Mouse (Mus musculus): Measurements from ENCODE around the gene Fastkd1.

DNA sequence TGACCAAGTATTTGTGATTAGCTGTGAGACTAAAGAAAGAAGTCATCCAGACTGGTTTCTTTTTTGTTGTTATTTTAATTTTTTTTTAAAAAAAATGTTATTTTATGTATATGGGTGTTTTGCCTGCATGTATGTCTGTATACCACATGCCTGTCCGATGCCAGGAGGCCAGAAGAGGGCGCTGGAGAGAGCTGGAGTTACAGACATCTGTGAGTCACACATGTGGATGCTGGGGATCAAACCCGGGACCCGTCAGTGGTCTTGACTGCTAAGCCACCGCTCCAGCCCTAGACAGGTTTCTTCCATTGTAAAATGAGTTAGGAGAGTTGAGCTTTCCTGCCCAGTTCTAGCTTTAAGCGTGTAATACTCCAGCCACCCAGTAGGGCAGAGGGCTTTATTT is 33.3 kb downstream of the Fastkd1 start:
- TF ChIP-seq CTCF (IDR thresholded peaks at IDR 0.05; ENCODE audit: borderline replicate concordance, extremely low read depth, insufficient read depth, insufficient read length) (no peak), POLR2A (IDR thresholded peaks at IDR 0.05; ENCODE audit: borderline replicate concordance, extremely low read depth, insufficient read depth, insufficient read length, poor library complexity, severe bottlenecking) (no peak)
